Mouse (Mus musculus) thymus, adult 2 months (tissue): Measurements from ENCODE around the gene Acot2. TPM values are rescaled to one million over a fixed set of nuclear protein-coding genes. Genes with fewer than 3 reads are reported as not detected.
"Not testable (repeated sequence)": the region's sequence is repeated elsewhere in the genome, so short reads cannot be mapped to it uniquely, and the experiment has no call there.

ENCODE experiments used
- DNase-seq: peaks from one replicate; pipeline ENCODE4 v3.0.0; 2021
- H3K27ac ChIP-seq: fragments of 200-500 bp; 2 replicates; pipeline ENCODE4 v1.5.1; 2012; ENCODE audit warnings: low read length, control low read depth; ENCODE audit not compliant: control insufficient read depth, insufficient read depth
- H3K27me3 ChIP-seq: fragments of 200-500 bp; 2 replicates; pipeline ENCODE4 v1.6.1; 2012; ENCODE audit warnings: mild to moderate bottlenecking, low read length, moderate library complexity, mixed read lengths; ENCODE audit not compliant: control insufficient read depth, insufficient read depth
- H3K36me3 ChIP-seq: fragments of 200-500 bp; 2 replicates; pipeline ENCODE4 v1.6.1; 2012; ENCODE audit warnings: mild to moderate bottlenecking, low read length, moderate library complexity; ENCODE audit not compliant: control insufficient read depth, insufficient read depth
- H3K4me1 ChIP-seq: fragments of 200-500 bp; replicated peaks from 2 replicates; pipeline ENCODE4 v1.6.1; 2012; ENCODE audit warnings: low read length; ENCODE audit not compliant: control insufficient read depth, insufficient read depth
- H3K4me3 ChIP-seq: fragments of 200-500 bp; 2 replicates; pipeline ENCODE4 v1.5.1; 2012; ENCODE audit warnings: mild to moderate bottlenecking, low read length, control low read depth, moderate library complexity; ENCODE audit not compliant: control insufficient read depth, insufficient read depth
- CTCF ChIP-seq: fragments of 200-500 bp; IDR thresholded peaks from 2 replicates; pipeline ENCODE4 v1.5.1; 2012; ENCODE audit warnings: mild to moderate bottlenecking, control low read depth, low read length, moderate library complexity, borderline replicate concordance; ENCODE audit not compliant: control insufficient read depth, poor library complexity, insufficient read depth; ENCODE audit errors: extremely low read depth
- POLR2A ChIP-seq: fragments of 200-500 bp; IDR thresholded peaks from 2 replicates; pipeline ENCODE4 v1.6.1; 2012; ENCODE audit warnings: mild to moderate bottlenecking, low read length, control low read depth, moderate library complexity; ENCODE audit not compliant: control insufficient read depth, poor library complexity, insufficient read depth; ENCODE audit errors: extremely low read depth
- WGBS: fragments of 180-500 bp; shearing (Covaris S2); methylation state at CpG from one replicate; pipeline ENCODE4 v1.1.7; 2018; 5-methylcytosine and 5-hydroxymethylcytosine counted together
- polyA plus RNA-seq: library from polyadenylated mRNA; depleted of rRNA; stranded (reverse); fragments of >200 nt; gene quantifications from 2 replicates; pipeline ENCODE4 v1.2.3, GENCODE M21; 2012; rRNA removed

The Acot2 gene
- polyA plus RNA-seq, 1 experiment, result 9.1 TPM

GRCm38 (mm10) chr12:84034108-84034507, 46.4 kb downstream of the Acot2 start:
- Histone ChIP-seq H3K27ac (no peak overlapping the region), H3K4me1 (peaks cover 3% of the 10 kb centered on the region; the same call in 1 of the 2 replicates), H3K36me3 (no peaks in the 10 kb centered on the region), H3K4me3 (no peak overlapping the region), H3K27me3 (no peaks in the 10 kb centered on the region)
- DNase-seq, result no peak
- TF ChIP-seq CTCF (no peak), POLR2A (no peak)
- 5% methylated on average over 4 of the region's 4 CpGs for WGBS

GRCm38 (mm10) chr12:84038241-84038640, 50.6 kb downstream of the Acot2 start, which contains the start of gene Acot4:
Gene Acot4, plus strand, starts transcription at chr12:84038379.
- H3K27ac ChIP-seq, H3K4me1 ChIP-seq, H3K36me3 ChIP-seq, H3K27me3 ChIP-seq, DNase-seq: not testable (repeated sequence)
- peak within 1 kb of the TSS; percentile 44 for H3K4me3 ChIP-seq
- WGBS, result 33% methylated on average over 32 of the region's 32 CpGs

GRCm38 (mm10) chr12:84038691-84039111, 51.0 kb downstream of the Acot2 start, which contains the start of gene Gm49366:
Gene Gm49366, plus strand, starts transcription at chr12:84038935.
- H3K4me3 ChIP-seq, result peak within 1 kb of the TSS; percentile 44
- H3K36me3 ChIP-seq, H3K27ac ChIP-seq, H3K27me3 ChIP-seq, H3K4me1 ChIP-seq: not testable (repeated sequence)
- 37% methylated on average over 39 of the region's 39 CpGs for WGBS
- DNase-seq, result peak; percentile 3

- Histone ChIP-seq H3K27ac (no peak overlapping the region), H3K27me3 (no peaks in the 10 kb centered on the region), H3K4me3 (no peak overlapping the region), H3K36me3 (no peaks in the 10 kb centered on the region), H3K4me1 (peaks cover 3% of the 10 kb centered on the region; the same call in 1 of the 2 replicates)
- TF ChIP-seq CTCF (no peak), POLR2A (no peak)
- WGBS, result 92% methylated on average over 5 of the region's 5 CpGs
- no peak for DNase-seq
Measured at GRCm38 (mm10) chr12:84042248-84042647, 54.6 kb downstream of the Acot2 start.

Other genes with a start within 250 kb of the Acot2 start
- gene Papln, start 224.2 kb upstream of the Acot2 start, polyA plus RNA-seq, result 1.7 and 1.9 TPM in 2 replicates
- gene Numb, start 65.9 kb upstream of the Acot2 start, polyA plus RNA-seq, result 42.0 and 44.4 TPM in 2 replicates
- gene Riox1, start 37.3 kb upstream of the Acot2 start, polyA plus RNA-seq, result 23.9 and 32.9 TPM in 2 replicates
- gene Heatr4, start 3.0 kb upstream of the Acot2 start, polyA plus RNA-seq, result not detected in 2 replicates
- gene Acot1, start 21.6 kb downstream of the Acot2 start, polyA plus RNA-seq, result 3.6 TPM in 2 replicates
- 0.65 and 0.66 TPM in 2 replicates for gene Acot4, start 50.5 kb downstream of the Acot2 start, polyA plus RNA-seq
- gene Gm49366, start 51.1 kb downstream of the Acot2 start, polyA plus RNA-seq, result not detected in 2 replicates
- not detected in 2 replicates for gene Acot3, start 64.3 kb downstream of the Acot2 start, polyA plus RNA-seq
- 1.1 and 1.6 TPM in 2 replicates for gene Acot5, start 81.5 kb downstream of the Acot2 start, polyA plus RNA-seq
- 1.5 and 1.6 TPM in 2 replicates for gene Acot6, start 112.8 kb downstream of the Acot2 start, polyA plus RNA-seq
- gene Dnal1, start 126.5 kb downstream of the Acot2 start, polyA plus RNA-seq, result 2.2 and 3.0 TPM in 2 replicates
- gene Pnma1, start 160.6 kb downstream of the Acot2 start, polyA plus RNA-seq, result 0.24 and 0.28 TPM in 2 replicates
- 26.1 and 30.9 TPM in 2 replicates for gene Elmsan1, start 231.0 kb downstream of the Acot2 start, polyA plus RNA-seq